Mouse (Mus musculus): Measurements from ENCODE around the gene Pnldc1. TPM values are rescaled to one million over a fixed set of nuclear protein-coding genes. Genes with fewer than 3 reads are reported as not detected.

Gene Pnldc1
- polyA plus RNA-seq, 1 experiment, result 78.9 TPM

GRCm38 (mm10) chr17:12891054-12891453 is 19.0 kb downstream of the Pnldc1 start:
- no peak overlapping the region for H3K27ac ChIP-seq (replicated peaks; ENCODE audit: low read depth, low read length)
- H3K4me3 ChIP-seq (ENCODE audit: insufficient read depth, low read depth, low read length), result no peak overlapping the region
- peaks cover 13% of the 10 kb centered on the region for H3K4me1 ChIP-seq (ENCODE audit: control insufficient read depth, insufficient read depth, insufficient read length, low read length)

- Histone ChIP-seq H3K4me1 (ENCODE audit: control insufficient read depth, insufficient read depth, insufficient read length, low read length) (peaks cover 6% of the 10 kb centered on the region; the same call in 1 of the 2 replicates), H3K4me3 (ENCODE audit: insufficient read depth, low read depth, low read length) (no peak overlapping the region), H3K27ac (replicated peaks; ENCODE audit: low read depth, low read length) (peak overlapping the region; percentile 79)
Observed at GRCm38 (mm10) chr17:12887021-12887775, 22.8 kb downstream of the Pnldc1 start.

GRCm38 (mm10) chr17:12886620-12887019 is 23.4 kb downstream of the Pnldc1 start:
- Histone ChIP-seq H3K27ac (replicated peaks; ENCODE audit: low read depth, low read length) (peak overlapping the region; percentile 79), H3K4me1 (ENCODE audit: control insufficient read depth, insufficient read depth, insufficient read length, low read length) (peaks cover 5% of the 10 kb centered on the region; the same call in 1 of the 2 replicates), H3K4me3 (ENCODE audit: insufficient read depth, low read depth, low read length) (no peak overlapping the region)

GRCm38 (mm10) chr17:12881216-12881615 is 28.8 kb downstream of the Pnldc1 start:
- Histone ChIP-seq H3K4me3 (ENCODE audit: insufficient read depth, low read depth, low read length) (no peak overlapping the region), H3K4me1 (ENCODE audit: control insufficient read depth, insufficient read depth, insufficient read length, low read length) (no peaks in the 10 kb centered on the region)

GRCm38 (mm10) chr17:12880178-12880577 is 29.9 kb downstream of the Pnldc1 start:
- Histone ChIP-seq H3K4me1 (ENCODE audit: control insufficient read depth, insufficient read depth, insufficient read length, low read length) (no peaks in the 10 kb centered on the region), H3K4me3 (ENCODE audit: insufficient read depth, low read depth, low read length) (no peak overlapping the region), H3K27ac (replicated peaks; ENCODE audit: low read depth, low read length) (no peak overlapping the region)

More at GRCm38 (mm10) chr17:12881216-12881615, 28.8 kb downstream of the Pnldc1 start:
- no peak overlapping the region for H3K27ac ChIP-seq (replicated peaks; ENCODE audit: low read depth, low read length)

GRCm38 (mm10) chr17:12875734-12876133 is 34.3 kb downstream of the Pnldc1 start, which contains the start of gene Mrgprh:
Mrgprh (plus strand) TSS chr17:12876034.
- no peak within 1 kb of the TSS for H3K4me3 ChIP-seq (ENCODE audit: insufficient read depth, low read depth, low read length)
- H3K4me1 ChIP-seq (ENCODE audit: control insufficient read depth, insufficient read depth, insufficient read length, low read length), result no peaks in the 10 kb centered on the region
- H3K27ac ChIP-seq (replicated peaks; ENCODE audit: low read depth, low read length), result no peak within 1 kb of the TSS

GRCm38 (mm10) chr17:12872275-12873028 is 37.6 kb downstream of the Pnldc1 start:
- no peaks in the 10 kb centered on the region for H3K4me1 ChIP-seq (ENCODE audit: control insufficient read depth, insufficient read depth, insufficient read length, low read length)
- no peak overlapping the region for H3K27ac ChIP-seq (replicated peaks; ENCODE audit: low read depth, low read length)
- H3K4me3 ChIP-seq (ENCODE audit: insufficient read depth, low read depth, low read length), result no peak overlapping the region

GRCm38 (mm10) chr17:12868640-12869039 is 41.4 kb downstream of the Pnldc1 start:
- Histone ChIP-seq H3K27ac (replicated peaks; ENCODE audit: low read depth, low read length) (no peak overlapping the region), H3K4me1 (ENCODE audit: control insufficient read depth, insufficient read depth, insufficient read length, low read length) (0 out of 2 replicates have a peak, but pooled peaks cover 2% of the 10 kb centered on the region), H3K4me3 (ENCODE audit: insufficient read depth, low read depth, low read length) (no peak overlapping the region)

GRCm38 (mm10) chr17:12868043-12868442 is 42.0 kb downstream of the Pnldc1 start, which contains the start of gene Mas1:
Mas1 (minus strand) TSS chr17:12868143.
- Histone ChIP-seq H3K4me3 (ENCODE audit: insufficient read depth, low read depth, low read length) (no peak within 1 kb of the TSS), H3K4me1 (ENCODE audit: control insufficient read depth, insufficient read depth, insufficient read length, low read length) (0 out of 2 replicates have a peak, but pooled peaks cover 2% of the 10 kb centered on the region), H3K27ac (replicated peaks; ENCODE audit: low read depth, low read length) (no peak within 1 kb of the TSS; the same call in 1 of the 2 replicates)

- Histone ChIP-seq H3K27ac (replicated peaks; ENCODE audit: low read depth, low read length) (no peak overlapping the region; the same call in 1 of the 2 replicates), H3K4me1 (ENCODE audit: control insufficient read depth, insufficient read depth, insufficient read length, low read length) (0 out of 2 replicates have a peak, but pooled peaks cover 2% of the 10 kb centered on the region), H3K4me3 (ENCODE audit: insufficient read depth, low read depth, low read length) (no peak overlapping the region)
Observed at GRCm38 (mm10) chr17:12866853-12867252, 43.2 kb downstream of the Pnldc1 start.

- Histone ChIP-seq H3K4me1 (ENCODE audit: control insufficient read depth, insufficient read depth, insufficient read length, low read length) (0 out of 2 replicates have a peak, but pooled peaks cover 2% of the 10 kb centered on the region), H3K27ac (replicated peaks; ENCODE audit: low read depth, low read length) (no peak overlapping the region), H3K4me3 (ENCODE audit: insufficient read depth, low read depth, low read length) (no peak overlapping the region)
Observed at GRCm38 (mm10) chr17:12865407-12865806, 44.6 kb downstream of the Pnldc1 start.

- H3K4me3 ChIP-seq (ENCODE audit: insufficient read depth, low read depth, low read length), result no peak overlapping the region
- H3K27ac ChIP-seq (replicated peaks; ENCODE audit: low read depth, low read length), result no peak overlapping the region
- H3K4me1 ChIP-seq (ENCODE audit: control insufficient read depth, insufficient read depth, insufficient read length, low read length), result peaks cover 2% of the 10 kb centered on the region; the same call in 1 of the 2 replicates
Observed at GRCm38 (mm10) chr17:12864111-12864510, 45.9 kb downstream of the Pnldc1 start.

GRCm38 (mm10) chr17:12859006-12859520 is 51.0 kb downstream of the Pnldc1 start:
- Histone ChIP-seq H3K4me1 (ENCODE audit: control insufficient read depth, insufficient read depth, insufficient read length, low read length) (no peaks in the 10 kb centered on the region; the same call in none of the 2 replicates), H3K4me3 (ENCODE audit: insufficient read depth, low read depth, low read length) (no peak overlapping the region)

GRCm38 (mm10) chr17:12858072-12858471 is 52.0 kb downstream of the Pnldc1 start:
- H3K27ac ChIP-seq (replicated peaks; ENCODE audit: low read depth, low read length), result no peak overlapping the region
- H3K4me3 ChIP-seq (ENCODE audit: insufficient read depth, low read depth, low read length), result no peak overlapping the region
- no peaks in the 10 kb centered on the region; the same call in none of the 2 replicates for H3K4me1 ChIP-seq (ENCODE audit: control insufficient read depth, insufficient read depth, insufficient read length, low read length)

More at GRCm38 (mm10) chr17:12859006-12859520, 51.0 kb downstream of the Pnldc1 start:
- peak overlapping the region; percentile 38 for H3K27ac ChIP-seq (replicated peaks; ENCODE audit: low read depth, low read length)

GRCm38 (mm10) chr17:12857395-12857794 is 52.6 kb downstream of the Pnldc1 start:
- no peak overlapping the region for H3K27ac ChIP-seq (replicated peaks; ENCODE audit: low read depth, low read length)

More at GRCm38 (mm10) chr17:12857395-12857794, 52.6 kb downstream of the Pnldc1 start:
- Histone ChIP-seq H3K4me1 (ENCODE audit: control insufficient read depth, insufficient read depth, insufficient read length, low read length) (no peaks in the 10 kb centered on the region; the same call in none of the 2 replicates), H3K4me3 (ENCODE audit: insufficient read depth, low read depth, low read length) (no peak overlapping the region)

Data from brown adipose tissue, adult 24 weeks (tissue).